Mouse (Mus musculus): Measurements from ENCODE around the gene Bglap2. TPM values are rescaled to one million over a fixed set of nuclear protein-coding genes. Genes with fewer than 3 reads are reported as not detected.

Bglap2 gene
- total RNA-seq, 4 experiments from 2014 or later, result 1.6 to 2.8 TPM; not detected in 2

DNA sequence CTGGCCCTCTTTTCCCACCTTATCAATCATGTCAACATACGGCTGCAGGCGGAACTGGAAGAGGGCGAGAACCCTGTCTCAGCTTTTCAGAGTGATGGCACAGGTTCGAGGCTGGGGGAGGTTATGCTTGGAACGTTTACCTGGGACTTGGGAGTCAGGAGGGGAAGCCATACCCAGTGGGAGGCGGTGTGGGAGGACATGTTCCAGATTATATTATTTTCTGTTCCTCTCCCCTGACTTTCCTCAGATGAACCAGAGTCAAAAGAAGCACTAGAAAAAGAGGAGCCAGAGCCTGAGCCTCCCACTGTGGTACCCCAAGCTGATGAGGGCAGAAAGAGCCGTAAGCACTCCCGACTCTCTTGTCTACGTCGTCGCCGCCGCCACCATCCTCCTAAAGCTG, 27.8 kb downstream of the Bglap2 start:
- no peak for DNase-seq (ENCODE audit: low spot score in 2 of 2)

DNA sequence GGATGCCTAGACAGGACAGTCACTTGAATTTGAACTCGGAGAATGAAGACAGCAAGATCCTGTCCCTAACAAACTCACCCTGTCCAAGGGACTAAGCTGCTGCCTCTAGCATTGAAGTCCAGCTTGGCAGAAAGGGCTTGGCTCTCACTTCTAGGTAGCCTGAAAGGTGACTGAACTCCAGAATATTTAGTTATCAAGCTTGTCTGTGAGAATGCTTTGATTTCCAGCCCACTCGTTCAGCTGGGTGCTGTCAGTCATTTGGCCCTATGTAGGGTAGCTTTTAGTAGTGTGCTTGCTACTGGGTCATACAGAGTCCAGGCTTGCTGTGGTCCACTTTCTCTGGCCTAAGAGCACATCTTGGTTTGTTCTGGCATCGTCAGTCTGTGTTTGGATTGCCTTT, 39.5 kb downstream of the Bglap2 start:
- no peak for DNase-seq (ENCODE audit: low spot score in 2 of 2)

DNA sequence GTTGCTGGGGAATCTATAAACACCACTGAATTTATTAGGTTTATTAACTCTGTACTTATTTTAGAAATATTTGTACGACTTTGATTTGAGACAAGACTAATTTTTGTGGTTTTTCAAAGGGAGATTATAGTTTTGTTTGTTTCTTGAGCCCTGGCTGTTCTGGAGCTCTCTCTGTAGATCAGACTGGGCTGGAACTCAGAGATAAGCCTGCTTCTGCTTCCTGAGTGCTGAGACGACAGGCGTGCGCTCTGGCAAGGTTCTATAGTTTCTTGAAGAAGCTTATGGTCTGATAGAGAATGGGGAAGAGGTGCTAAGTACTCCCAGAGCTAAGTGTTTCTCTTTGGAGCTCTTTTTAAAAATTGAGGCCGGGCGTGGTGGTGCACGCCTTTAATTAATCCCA, 40.2 kb downstream of the Bglap2 start:
- no peak for DNase-seq (ENCODE audit: low spot score in 2 of 2)

GRCm38 (mm10) chr3:88337367-88338020, 41.0 kb downstream of the Bglap2 start:
- DNase-seq (ENCODE audit: low spot score in 2 of 2), result no peak

GRCm38 (mm10) chr3:88336058-88337013, 42.2 kb downstream of the Bglap2 start, which contains the start of the genes Tmem79 and Smg5:
Gene Tmem79, minus strand, starts transcription at chr3:88336148.
Gene Smg5, plus strand, starts transcription at chr3:88336260.
- peak; percentile 94 to 96 for DNase-seq (ENCODE audit: low spot score in 2 of 2)

DNA sequence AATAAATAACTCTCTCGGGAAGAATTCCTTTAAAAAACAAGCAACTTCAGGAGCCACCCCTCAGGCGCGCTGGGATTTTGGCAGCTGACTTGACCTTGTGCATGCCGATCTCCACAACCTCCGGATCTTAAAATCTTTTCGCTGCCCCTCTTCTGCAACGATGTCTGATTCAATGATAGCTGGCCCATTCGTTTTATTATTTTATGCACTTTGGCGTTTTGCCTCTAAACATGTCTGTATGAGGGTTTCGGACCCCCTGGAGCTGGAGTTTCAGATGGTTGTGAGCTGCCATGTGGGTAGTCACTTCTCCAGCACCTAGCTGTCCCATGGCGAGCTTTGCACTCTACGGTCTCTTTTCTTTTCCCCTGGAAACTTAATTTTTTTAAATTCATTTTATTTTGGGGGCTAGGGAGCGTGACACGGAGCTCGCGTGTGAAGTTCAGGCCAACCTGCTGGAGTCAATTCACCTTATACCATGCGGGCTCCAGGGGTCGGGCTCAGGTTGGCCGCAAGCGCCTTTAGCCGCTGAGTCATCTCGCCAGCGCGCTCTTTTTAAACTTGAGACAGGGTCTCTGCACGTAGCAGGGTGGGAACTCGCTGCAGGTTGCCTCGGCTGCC, 43.0 kb downstream of the Bglap2 start:
- no peak for DNase-seq (ENCODE audit: low spot score in 2 of 2)

DNA sequence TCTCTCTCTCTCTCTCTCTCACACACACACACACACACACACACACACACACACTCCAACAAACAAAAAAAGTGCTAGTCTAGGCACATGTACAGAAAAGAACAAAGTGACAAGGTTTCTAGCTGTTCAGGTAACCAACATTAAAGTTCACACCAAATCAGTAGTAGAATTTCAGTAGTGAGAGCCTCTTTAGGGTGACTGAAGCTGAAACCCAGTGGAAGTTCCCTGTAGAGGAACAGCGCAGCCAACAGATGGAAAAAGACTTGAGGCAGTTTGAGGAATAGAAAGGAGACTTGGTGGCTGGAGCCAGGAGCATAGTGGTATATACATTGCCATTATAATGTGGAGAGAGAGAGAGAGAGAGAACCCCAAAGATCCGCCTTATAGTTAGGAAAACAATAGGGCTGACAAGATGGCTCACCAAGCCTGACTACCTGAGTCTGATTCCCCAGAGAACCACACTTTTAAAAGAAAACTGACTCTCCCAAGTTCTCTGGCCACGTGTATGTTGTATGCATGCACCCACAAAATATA, 43.5 kb downstream of the Bglap2 start:
- DNase-seq (ENCODE audit: low spot score in 2 of 2), result no peak

- no peak for DNase-seq (ENCODE audit: low spot score in 2 of 2)
These were observed 44.4 kb downstream of the Bglap2 start for GRCm38 (mm10) chr3:88334029-88334658.

DNA sequence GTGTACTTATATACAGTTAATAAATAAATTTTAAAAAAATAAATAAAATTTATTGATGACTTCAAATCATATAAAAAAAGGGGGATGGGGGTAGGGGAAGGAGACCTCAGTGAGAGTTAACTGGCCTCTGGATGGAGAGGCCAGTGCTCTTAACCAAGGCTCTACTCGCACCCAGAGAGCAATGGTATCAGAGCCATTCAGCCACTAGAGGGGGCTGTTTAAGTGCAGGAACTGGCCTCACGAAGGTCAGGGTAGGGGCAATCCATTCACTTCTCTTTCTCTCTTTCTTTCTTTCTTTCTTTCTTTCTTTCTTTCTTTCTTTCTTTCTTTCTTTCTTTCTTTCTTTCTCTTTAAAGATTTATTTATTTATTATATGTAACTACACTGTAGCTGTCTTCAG, 47.2 kb downstream of the Bglap2 start:
- no peak for DNase-seq (ENCODE audit: low spot score in 2 of 2)

GRCm38 (mm10) chr3:88328956-88329355, 49.5 kb downstream of the Bglap2 start:
- no peak for DNase-seq (ENCODE audit: low spot score in 2 of 2)

Other genes starting within 250 kb of the Bglap2 start
- 100 to 1,000 TPM; 189 to 206 (median 196) TPM for gene Mef2d, start 236.3 kb downstream of the Bglap2 start, total RNA-seq (2022)
- not detected for gene Rhbg, start 124.0 kb downstream of the Bglap2 start, total RNA-seq (2022)
- under 1 TPM in 2 of 4 experiments, not detected in 2; 0.45 to 0.54 TPM for gene Gm38392, start 91.5 kb downstream of the Bglap2 start, total RNA-seq (2022)
- 1 to 10 TPM; 4.0 to 7.0 (median 4.4) TPM for gene Tsacc, start 81.7 kb downstream of the Bglap2 start, total RNA-seq (2022)
- 100 to 1,000 TPM; 172 to 207 (median 187) TPM for gene Cct3, start 81.6 kb downstream of the Bglap2 start, total RNA-seq (2022)
- gene Glmp, start 53.7 kb downstream of the Bglap2 start, total RNA-seq (2022), result 100 to 1,000 TPM in 2 of 4 experiments, 10 to 100 TPM in 2; 92.1 to 138 (median 99.4) TPM
- gene Tmem79, start 42.6 kb downstream of the Bglap2 start, total RNA-seq (2022), result 1 to 10 TPM; 1.3 to 2.7 (median 1.7) TPM
- gene Smg5, start 42.4 kb downstream of the Bglap2 start, total RNA-seq (2022), result 10 to 100 TPM; 68.5 to 94.9 (median 74.2) TPM
- gene Paqr6, start 14.1 kb downstream of the Bglap2 start, total RNA-seq (2022), result 10 to 100 TPM; 16.8 to 25.2 (median 19.3) TPM
- gene Bglap3, start 6.0 kb downstream of the Bglap2 start, total RNA-seq (2022), result 1 to 10 TPM; 1.0 to 2.5 (median 2.0) TPM
- 1 to 10 TPM in 1 of 4 experiments, not detected in 3; 1.3 TPM for gene Bglap, start 5.8 kb upstream of the Bglap2 start, total RNA-seq (2022)
- 1 to 10 TPM; 5.5 to 8.3 (median 6.0) TPM for gene Pmf1, start 31.6 kb upstream of the Bglap2 start, total RNA-seq (2022)
- 10 to 100 TPM; 66.0 to 72.8 (median 68.6) TPM for gene Slc25a44, start 46.4 kb upstream of the Bglap2 start, total RNA-seq (2022)
- 10 to 100 TPM; 43.0 to 52.1 (median 50.8) TPM for gene Sema4a, start 82.5 kb upstream of the Bglap2 start, total RNA-seq (2022)
- 10 to 100 TPM; 38.0 to 45.6 (median 40.2) TPM for gene Lmna, start 131.3 kb upstream of the Bglap2 start, total RNA-seq (2022)
- gene Mex3a, start 153.7 kb upstream of the Bglap2 start, total RNA-seq (2022), result 1 to 10 TPM; 2.4 to 2.8 (median 2.6) TPM
- gene Rab25, start 169.6 kb upstream of the Bglap2 start, total RNA-seq (2022), result 1 to 10 TPM in 1 of 4 experiments, not detected in 3; 1.5 TPM
- 100 to 1,000 TPM in 3 of 4 experiments, 10 to 100 TPM in 1; 89.2 to 111 (median 106) TPM for gene Lamtor2, start 174.4 kb upstream of the Bglap2 start, total RNA-seq (2022)
- gene Ubqln4, start 175.1 kb upstream of the Bglap2 start, total RNA-seq (2022), result 100 to 1,000 TPM in 2 of 4 experiments, 10 to 100 TPM in 2; 96.1 to 118 (median 107) TPM
- 10 to 100 TPM; 86.4 to 96.0 (median 90.1) TPM for gene Ssr2, start 197.2 kb upstream of the Bglap2 start, total RNA-seq (2022)
- gene Arhgef2, start 227.3 kb upstream of the Bglap2 start, total RNA-seq (2022), result 100 to 1,000 TPM; 210 to 272 (median 257) TPM